Mouse (Mus musculus): ENCODE data around the gene Bmp10.

Bmp10 gene

GRCm38 (mm10) chr6:87428487-87429044 is at the start of gene Bmp10:
Bmp10 (plus strand) TSS chr6:87428994.
- WGBS, result 86% methylated on average over 7 of the region's 7 CpGs

DNA sequence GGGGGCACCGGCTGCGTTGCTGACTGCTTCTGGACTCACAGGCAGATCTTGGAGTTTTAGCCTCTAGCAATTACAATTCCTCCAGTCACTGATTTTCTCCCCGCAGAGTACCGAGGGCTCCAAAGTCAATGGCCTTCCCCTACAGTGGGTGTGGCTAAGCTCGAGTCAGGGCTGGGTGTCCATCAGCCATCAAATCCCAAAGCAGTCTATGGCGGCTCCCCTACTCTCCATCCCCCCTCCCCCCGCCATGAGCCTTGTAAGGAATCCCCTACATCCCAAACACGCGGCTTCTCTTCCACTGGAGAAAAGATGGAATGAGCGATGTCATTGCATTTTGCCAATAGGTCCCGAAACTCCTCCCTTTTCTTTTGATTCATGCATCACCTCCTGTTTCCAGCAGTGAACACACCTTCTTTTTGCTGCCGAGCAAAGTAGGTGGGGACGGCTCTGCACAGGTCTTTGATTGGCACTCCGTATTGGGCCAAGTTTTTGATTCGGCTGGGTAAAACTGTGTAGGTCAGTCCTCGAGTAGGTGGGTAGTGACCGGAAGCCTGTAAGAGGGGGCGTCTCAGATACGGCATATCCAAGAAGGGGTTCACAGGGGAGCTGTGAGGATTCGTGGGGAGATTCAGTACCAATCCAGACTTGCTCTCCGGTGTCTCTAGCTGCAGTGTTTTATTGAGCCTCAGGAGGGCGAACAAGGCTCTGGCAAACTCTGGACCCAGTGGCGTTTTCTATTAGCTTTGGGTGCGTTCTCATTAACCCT is 44.7 kb upstream of the Bmp10 start:
- WGBS, result 6% methylated on average over 24 of the region's 24 CpGs

DNA sequence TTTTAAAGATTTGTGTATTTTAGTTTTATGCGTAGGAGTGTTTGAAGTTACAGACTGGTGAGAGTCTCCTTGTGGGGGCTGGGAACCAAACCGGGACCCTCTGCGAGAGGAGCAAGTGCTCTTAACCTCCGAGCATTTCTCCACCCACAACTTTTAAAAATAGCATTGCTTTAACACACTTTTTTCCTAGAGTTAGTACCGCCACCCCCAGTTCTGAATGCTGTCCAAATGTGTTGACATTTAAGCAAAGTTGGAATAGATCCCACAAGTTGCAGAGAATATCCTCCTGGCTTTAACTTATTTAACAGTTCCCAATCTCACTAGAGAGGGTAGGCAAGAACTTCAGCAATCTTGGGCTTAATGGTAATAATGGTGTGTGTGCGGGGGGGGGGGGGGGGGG is 44.0 kb upstream of the Bmp10 start:
- WGBS, result 34% methylated on average over 6 of the region's 6 CpGs

GRCm38 (mm10) chr6:87386203-87386602 is 42.6 kb upstream of the Bmp10 start:
- 8% methylated on average over 7 of the region's 7 CpGs for WGBS

DNA sequence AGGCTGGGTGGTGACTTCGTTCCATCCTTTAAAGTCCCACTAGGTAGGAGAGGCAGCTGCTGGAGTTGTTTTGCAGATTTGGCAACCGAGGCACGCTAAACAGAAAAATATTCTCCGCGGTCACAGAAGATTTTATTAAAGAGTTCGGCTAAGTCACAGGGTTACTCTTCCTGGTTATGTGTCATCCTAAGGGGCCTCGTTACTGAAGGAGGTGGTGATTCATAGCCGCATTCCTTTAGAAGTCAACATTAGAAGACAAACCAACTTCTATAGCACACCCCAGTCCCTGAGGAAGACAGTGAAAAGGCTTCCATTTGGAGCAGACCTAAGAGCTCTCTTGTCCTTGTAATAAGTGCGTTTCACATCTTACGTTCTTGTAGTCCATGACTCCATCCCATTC is 42.1 kb upstream of the Bmp10 start:
- 86% methylated on average over 10 of the region's 10 CpGs for WGBS

DNA sequence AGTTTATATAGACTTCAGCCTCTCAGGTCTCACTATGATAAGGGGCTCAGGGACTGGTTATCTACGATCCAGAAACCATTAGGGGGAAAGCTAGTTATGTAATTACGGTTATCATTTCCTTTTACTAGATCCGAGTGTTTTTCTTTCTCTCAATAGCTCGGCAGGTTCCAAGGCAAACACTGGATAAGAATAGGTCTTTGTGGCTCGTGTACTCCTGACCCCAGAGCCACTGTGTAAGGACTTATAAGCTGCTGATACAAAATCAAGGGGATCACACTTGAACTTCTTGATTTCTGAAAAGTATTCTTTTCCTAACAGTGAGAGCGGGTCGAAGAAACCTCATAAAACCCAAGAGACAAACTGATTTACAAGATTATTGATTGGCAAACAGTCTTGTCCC is 39.9 kb upstream of the Bmp10 start, which contains the start of gene Gkn3:
TSS of gene Gkn3 (minus strand) at position 59 of the 400 bp plus-strand sequence.
- WGBS, result 81% methylated on average over 7 of the region's 7 CpGs

GRCm38 (mm10) chr6:87389455-87389989 is 39.3 kb upstream of the Bmp10 start:
- WGBS, result 80% methylated on average over 5 of the region's 5 CpGs

GRCm38 (mm10) chr6:87393466-87394205 is 35.2 kb upstream of the Bmp10 start:
- WGBS, result 79% methylated on average over 8 of the region's 8 CpGs

DNA sequence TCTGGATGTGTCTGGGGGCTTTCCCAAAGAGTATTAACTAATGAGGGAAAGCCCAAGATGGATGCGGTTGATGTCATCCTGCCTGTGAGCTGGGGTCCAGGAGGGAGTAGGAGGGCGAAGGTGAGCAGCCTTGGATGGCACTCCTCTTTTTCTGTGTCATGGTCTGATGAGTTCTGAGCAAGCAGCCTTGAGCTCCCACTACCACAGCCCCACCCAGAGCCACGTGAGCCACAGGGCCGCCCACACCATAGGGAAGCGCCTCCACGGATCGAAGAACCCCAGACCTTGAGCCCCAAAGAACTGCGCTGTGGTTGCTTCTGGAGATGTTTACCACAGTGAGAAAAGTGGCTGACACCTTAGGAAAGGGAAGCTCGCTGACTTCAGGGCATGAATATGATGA is 34.0 kb upstream of the Bmp10 start:
- WGBS, result 83% methylated on average over 9 of the region's 9 CpGs

GRCm38 (mm10) chr6:87399137-87399536 is 29.7 kb upstream of the Bmp10 start:
- 3% methylated on average over 5 of the region's 5 CpGs for WGBS

- 61% methylated on average over 4 of the region's 4 CpGs for WGBS
Observed at GRCm38 (mm10) chr6:87399886-87400566, 28.8 kb upstream of the Bmp10 start.

- 79% methylated on average over 6 of the region's 6 CpGs for WGBS
Observed at GRCm38 (mm10) chr6:87401456-87401855, 27.3 kb upstream of the Bmp10 start.

GRCm38 (mm10) chr6:87412011-87412410 is 16.8 kb upstream of the Bmp10 start:
- WGBS, result 63% methylated on average over 3 of the region's 3 CpGs

DNA sequence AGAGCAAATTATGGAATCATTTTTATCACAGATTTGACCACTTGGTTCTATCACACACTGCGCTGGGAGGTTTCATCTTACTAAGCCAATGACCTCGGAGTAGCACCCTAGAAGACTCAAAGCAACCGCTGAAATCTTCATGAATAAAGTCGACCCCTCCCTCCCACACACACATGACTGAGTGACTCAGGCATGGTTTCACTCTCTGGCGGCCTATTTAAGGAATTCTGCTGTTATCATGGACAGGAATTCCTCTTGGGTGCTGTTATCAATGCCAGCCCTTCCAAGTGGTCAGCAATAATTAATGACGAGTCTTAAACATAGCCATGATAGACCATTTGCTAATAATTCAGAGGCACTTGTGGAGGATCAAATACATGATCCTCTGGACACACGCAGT is 6.5 kb upstream of the Bmp10 start:
- WGBS, result 88% methylated on average over 7 of the region's 7 CpGs

DNA sequence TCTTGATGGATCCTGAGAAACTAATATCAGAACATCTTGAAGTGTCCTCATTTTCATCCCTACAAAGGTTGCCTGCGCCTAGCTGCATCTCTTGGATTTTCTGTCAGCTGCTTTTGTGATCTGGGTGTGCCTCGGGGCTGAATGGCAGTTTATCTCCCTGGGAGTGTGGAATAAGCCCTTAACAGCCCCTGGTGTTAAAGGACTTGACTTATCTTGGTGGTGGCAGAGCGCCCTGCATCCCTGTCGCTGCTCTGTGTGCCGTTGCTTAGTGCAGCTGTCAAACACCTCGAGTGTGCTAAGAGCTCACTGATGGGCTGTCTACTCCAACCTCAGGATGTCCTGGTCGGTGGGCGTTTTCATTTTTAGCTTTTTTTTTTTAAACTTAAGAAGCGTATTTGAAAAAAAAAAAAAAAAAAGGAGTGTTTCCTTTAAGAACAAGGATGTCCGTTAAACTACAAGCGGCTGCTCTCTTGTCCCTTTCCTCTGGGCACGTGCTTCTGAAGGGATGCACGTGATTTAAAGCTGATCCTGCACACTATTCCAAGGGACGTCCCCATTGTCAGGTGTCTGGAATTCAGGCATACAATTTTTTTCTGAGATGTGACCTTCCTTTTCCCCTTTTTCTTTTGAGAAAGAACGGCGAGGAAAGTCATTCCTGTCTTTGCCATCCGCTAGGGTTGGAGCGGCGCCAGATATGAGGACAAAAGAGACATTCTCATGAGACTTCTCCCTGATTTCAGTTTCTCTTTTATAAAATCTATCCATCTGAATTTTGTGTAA is 4.6 kb upstream of the Bmp10 start:
- 32% methylated on average over 19 of the region's 19 CpGs for WGBS

DNA sequence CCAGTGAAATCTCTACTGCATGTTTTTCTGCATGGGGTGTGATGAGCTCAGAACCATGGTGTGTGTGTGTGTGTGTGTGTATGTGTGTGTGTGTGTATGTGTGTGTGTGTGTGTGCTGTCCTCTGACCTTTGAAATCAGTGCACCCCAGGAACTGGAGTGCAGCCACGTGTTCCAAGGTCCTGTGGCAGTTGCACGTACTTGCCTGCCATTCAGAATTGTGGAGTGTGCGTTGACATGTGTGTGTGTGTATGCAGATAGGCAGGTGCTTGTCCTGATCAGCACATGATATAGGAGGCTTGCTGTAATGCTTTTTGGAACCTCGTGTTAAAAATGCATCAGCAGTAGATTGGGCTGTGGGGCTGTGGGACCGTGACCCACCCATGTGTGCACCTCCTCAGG is 1.8 kb upstream of the Bmp10 start:
- WGBS, result 76% methylated on average over 5 of the region's 5 CpGs

DNA sequence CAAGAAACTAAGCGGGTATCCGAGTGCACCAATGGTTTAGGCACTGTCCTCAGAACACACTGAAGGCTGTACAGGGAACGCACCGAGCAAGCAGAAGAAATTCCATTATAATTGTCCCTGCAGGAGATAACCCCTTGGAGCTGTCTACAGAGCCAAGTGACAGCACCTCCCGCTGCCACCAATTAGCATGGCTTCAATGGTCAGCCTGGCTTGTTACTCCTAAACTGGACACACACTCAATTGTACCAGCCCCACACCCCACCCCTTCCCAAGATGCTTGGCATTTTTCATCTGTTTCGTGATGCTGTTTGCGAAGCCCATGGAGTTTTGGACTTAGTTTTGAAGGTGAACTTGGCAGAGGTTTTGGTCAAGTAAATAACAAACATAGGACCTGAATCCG is 1.2 kb upstream of the Bmp10 start:
- 69% methylated on average over 8 of the region's 8 CpGs for WGBS

DNA sequence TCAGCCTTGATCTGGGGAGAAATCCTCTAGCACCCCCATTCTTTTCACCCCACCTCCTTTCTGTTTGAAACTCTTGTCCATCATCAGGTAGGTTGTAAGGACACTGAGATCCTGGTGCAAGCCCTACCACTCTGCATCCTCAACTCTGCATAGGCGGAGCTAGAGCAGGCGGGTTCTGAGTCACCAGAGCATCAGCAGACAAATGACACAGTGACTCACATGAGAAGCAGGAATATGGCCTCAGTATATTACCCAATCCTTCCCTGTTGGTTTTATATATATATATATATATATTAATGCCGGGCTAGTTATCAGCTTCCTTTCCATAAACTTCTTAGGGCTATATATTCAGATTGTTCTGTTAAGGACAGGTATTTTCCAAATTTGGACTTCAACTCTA is 7.0 kb downstream of the Bmp10 start:
- WGBS, result 94% methylated on average over 3 of the region's 3 CpGs

- WGBS, result 80% methylated on average over 8 of the region's 8 CpGs
Observed at GRCm38 (mm10) chr6:87436745-87437144, 8.0 kb downstream of the Bmp10 start.

GRCm38 (mm10) chr6:87443253-87443652 is 14.5 kb downstream of the Bmp10 start:
- WGBS, result 92% methylated on average over 11 of the region's 11 CpGs

DNA sequence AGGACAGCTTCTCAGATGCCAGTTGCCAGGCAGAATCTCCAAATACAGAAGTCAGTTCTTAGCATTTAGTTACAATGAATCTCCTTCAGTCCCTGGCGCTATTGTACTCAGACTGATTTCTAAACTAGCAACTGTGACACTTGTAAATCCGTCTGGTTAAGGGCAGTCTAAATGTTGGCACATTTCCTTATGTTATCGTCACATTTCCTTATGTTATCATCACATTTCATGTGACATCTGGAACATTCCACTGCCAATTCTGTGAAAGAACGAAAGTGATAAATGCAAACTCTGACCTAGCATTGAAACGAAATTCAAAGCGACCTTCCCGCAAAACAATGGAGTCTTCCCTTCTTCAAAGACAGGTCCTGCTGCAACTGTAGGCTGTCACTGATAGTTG is 16.4 kb downstream of the Bmp10 start:
- 49% methylated on average over 7 of the region's 7 CpGs for WGBS
